Mouse (Mus musculus) forebrain, embryonic 12.5 days (tissue): ENCODE data around the gene Hsf2bp. TPM values are rescaled to one million over a fixed set of nuclear protein-coding genes. Genes with fewer than 3 reads are reported as not detected.

Experiments used
- polyA plus RNA-seq: library from polyadenylated mRNA; unstranded; fragments of >200 nt; fragmentation: Nextera tagmentation; extraction: Ambion mirVana; gene quantifications from 2 replicates; pipeline ENCODE4 v1.2.1, GENCODE M21; 2016

Gene Hsf2bp
- polyA plus RNA-seq, 1 experiment from 2014 or later: 0.55 TPM

Other genes with a start within 250 kb of the Hsf2bp start
- gene Sik1, start 180.5 kb downstream of the Hsf2bp start, polyA plus RNA-seq: 15.2 and 16.7 TPM in 2 replicates
- 63.0 and 64.5 TPM in 2 replicates for gene Rrp1b, start 249 bp downstream of the Hsf2bp start, polyA plus RNA-seq
- gene Notch3, start 130.5 kb upstream of the Hsf2bp start, polyA plus RNA-seq: 21.4 and 24.4 TPM in 2 replicates
- gene Ephx3, start 153.2 kb upstream of the Hsf2bp start, polyA plus RNA-seq: 0.15 TPM in 1 of 2 replicates, not detected in the other
- gene Brd4, start 248.4 kb upstream of the Hsf2bp start, polyA plus RNA-seq: 103 and 112 TPM in 2 replicates